Mouse (Mus musculus): Measurements from ENCODE around the gene Gm11639.
A peak's percentile ranks its signal among the peaks of the same experiment; 100 is the strongest.

Gm11639 gene

GRCm38 (mm10) chr11:104685548-104685947 is at the start of gene Gm11639:
Gm11639 (plus strand) TSS chr11:104685707.
- DNase-seq, result peak; percentile 61

- no peak for DNase-seq
Observed at GRCm38 (mm10) chr11:104637010-104637409, 48.5 kb upstream of the Gm11639 start.

- DNase-seq, result no peak
Observed at GRCm38 (mm10) chr11:104638006-104638405, 47.5 kb upstream of the Gm11639 start.

- no peak for DNase-seq
Observed at GRCm38 (mm10) chr11:104638906-104639305, 46.6 kb upstream of the Gm11639 start.

- no peak for DNase-seq
Observed at GRCm38 (mm10) chr11:104639634-104640033, 45.9 kb upstream of the Gm11639 start.

- no peak for DNase-seq
Observed at GRCm38 (mm10) chr11:104640894-104641293, 44.6 kb upstream of the Gm11639 start.

- no peak for DNase-seq
Observed at GRCm38 (mm10) chr11:104643236-104643635, 42.3 kb upstream of the Gm11639 start.

GRCm38 (mm10) chr11:104645402-104645801 is 40.1 kb upstream of the Gm11639 start:
- DNase-seq, result no peak

GRCm38 (mm10) chr11:104646173-104646572 is 39.3 kb upstream of the Gm11639 start:
- no peak for DNase-seq

GRCm38 (mm10) chr11:104646611-104647010 is 38.9 kb upstream of the Gm11639 start:
- DNase-seq, result no peak

GRCm38 (mm10) chr11:104647188-104647867 is 38.2 kb upstream of the Gm11639 start:
- DNase-seq, result peak; percentile 15

GRCm38 (mm10) chr11:104648571-104648970 is 36.9 kb upstream of the Gm11639 start:
- peak; percentile 61 for DNase-seq

GRCm38 (mm10) chr11:104660599-104660998 is 24.9 kb upstream of the Gm11639 start:
- no peak for DNase-seq

GRCm38 (mm10) chr11:104661106-104661505 is 24.4 kb upstream of the Gm11639 start:
- peak; percentile 61 for DNase-seq

GRCm38 (mm10) chr11:104661531-104662205 is 23.8 kb upstream of the Gm11639 start:
- peak; percentile 9 for DNase-seq

- DNase-seq, result no peak
Observed at GRCm38 (mm10) chr11:104662573-104662972, 22.9 kb upstream of the Gm11639 start.

- DNase-seq, result no peak
Observed at GRCm38 (mm10) chr11:104663241-104663877, 22.1 kb upstream of the Gm11639 start.

- DNase-seq, result no peak
Observed at GRCm38 (mm10) chr11:104663878-104664261, 21.6 kb upstream of the Gm11639 start.

GRCm38 (mm10) chr11:104664441-104664840 is 21.1 kb upstream of the Gm11639 start:
- no peak for DNase-seq

GRCm38 (mm10) chr11:104667399-104667798 is 18.1 kb upstream of the Gm11639 start:
- DNase-seq, result no peak

- DNase-seq, result no peak
Observed at GRCm38 (mm10) chr11:104673412-104673811, 12.1 kb upstream of the Gm11639 start.

GRCm38 (mm10) chr11:104674768-104675167 is 10.7 kb upstream of the Gm11639 start:
- no peak for DNase-seq

GRCm38 (mm10) chr11:104693235-104693634 is 7.7 kb downstream of the Gm11639 start:
- no peak for DNase-seq

- DNase-seq, result no peak
Observed at GRCm38 (mm10) chr11:104704097-104704496, 18.6 kb downstream of the Gm11639 start.
